Mouse (Mus musculus): ENCODE data around the gene Cul1.

DNA sequence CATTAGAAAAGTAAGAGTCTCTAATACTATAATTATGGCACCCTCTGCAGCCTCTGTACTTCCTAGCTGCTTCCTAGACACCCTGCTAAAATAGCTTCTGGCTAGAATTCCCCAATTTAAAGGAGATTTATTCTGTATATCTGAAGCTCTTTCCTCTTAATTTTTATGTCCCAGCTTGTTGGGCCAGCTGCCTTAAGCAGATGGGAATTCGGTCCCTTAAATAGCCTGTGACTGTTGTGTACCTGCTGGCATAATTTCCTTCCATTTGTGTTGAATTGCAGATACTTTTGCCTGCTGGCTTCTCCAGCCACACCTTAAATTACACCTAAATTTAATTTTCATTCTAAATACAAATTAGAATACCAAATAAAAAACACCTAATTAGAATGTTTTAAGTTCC, 32.0 kb upstream of the Cul1 start:
- no peak for TF ChIP-seq CTCF (IDR thresholded peaks at IDR 0.05; ENCODE audit: borderline replicate concordance, insufficient read depth, low read length)
- no peak for TF ChIP-seq POLR2A (IDR thresholded peaks at IDR 0.05; ENCODE audit: low read depth, low read length)

Measured in embryonic fibroblast, embryonic 13.5 days (primary cell).